Mouse (Mus musculus): ENCODE measurements around the gene Zfp62. TPM values are rescaled to one million over a fixed set of nuclear protein-coding genes. Genes with fewer than 3 reads are reported as not detected.

Zfp62 gene
- polyA plus RNA-seq, 1 experiment from 2014 or later: 50.4 TPM

DNA sequence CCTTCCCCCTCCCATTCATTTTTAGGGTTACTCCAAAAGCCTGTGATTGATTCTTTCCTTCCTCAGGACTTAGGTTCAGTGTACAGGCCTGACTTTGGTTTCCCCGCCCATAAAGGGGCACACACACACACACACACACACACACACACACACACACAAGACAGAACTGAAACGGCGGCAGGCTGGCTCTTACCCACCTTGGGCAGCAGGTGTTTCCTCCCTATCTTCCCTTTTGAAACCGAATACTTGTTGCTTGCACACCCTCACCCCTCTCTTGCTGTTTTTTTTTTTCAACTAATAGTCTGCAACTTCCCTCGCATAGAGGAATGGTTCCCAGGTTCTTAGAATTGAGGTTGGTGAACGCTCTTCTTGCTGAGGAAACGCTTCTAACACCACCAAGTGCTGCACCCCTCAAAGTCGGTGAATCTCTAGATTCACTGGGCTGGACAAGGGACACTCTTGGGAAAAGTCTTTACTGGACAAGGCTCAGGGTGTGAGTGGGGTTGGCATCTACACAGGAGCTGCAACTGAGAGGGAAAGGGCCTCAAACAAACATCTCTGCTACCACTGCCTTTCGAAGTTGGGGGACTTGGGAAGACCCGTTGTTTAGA, 46.8 kb downstream of the Zfp62 start:
- Histone ChIP-seq H3K4me2 (peak overlapping the region; percentile 73), H3K9me3 (no peaks in the 10 kb centered on the region), H3K9ac (replicated peaks) (peak overlapping the region; percentile 93), H3K27ac (peak overlapping the region; percentile 95), H3K27me3 (no peaks in the 10 kb centered on the region), H3K4me1 (replicated peaks) (peaks cover 46% of the 10 kb centered on the region), H3K4me3 (replicated peaks) (peak overlapping the region; percentile 75), H3K36me3 (peaks cover 29% of the 10 kb centered on the region)
- 25% methylated on average over 10 of the region's 10 CpGs for WGBS
- ATAC-seq (ENCODE audit: insufficient number of reproducible peaks, insufficient read depth, low FRiP score, low TSS enrichment, low read depth): no peak

DNA sequence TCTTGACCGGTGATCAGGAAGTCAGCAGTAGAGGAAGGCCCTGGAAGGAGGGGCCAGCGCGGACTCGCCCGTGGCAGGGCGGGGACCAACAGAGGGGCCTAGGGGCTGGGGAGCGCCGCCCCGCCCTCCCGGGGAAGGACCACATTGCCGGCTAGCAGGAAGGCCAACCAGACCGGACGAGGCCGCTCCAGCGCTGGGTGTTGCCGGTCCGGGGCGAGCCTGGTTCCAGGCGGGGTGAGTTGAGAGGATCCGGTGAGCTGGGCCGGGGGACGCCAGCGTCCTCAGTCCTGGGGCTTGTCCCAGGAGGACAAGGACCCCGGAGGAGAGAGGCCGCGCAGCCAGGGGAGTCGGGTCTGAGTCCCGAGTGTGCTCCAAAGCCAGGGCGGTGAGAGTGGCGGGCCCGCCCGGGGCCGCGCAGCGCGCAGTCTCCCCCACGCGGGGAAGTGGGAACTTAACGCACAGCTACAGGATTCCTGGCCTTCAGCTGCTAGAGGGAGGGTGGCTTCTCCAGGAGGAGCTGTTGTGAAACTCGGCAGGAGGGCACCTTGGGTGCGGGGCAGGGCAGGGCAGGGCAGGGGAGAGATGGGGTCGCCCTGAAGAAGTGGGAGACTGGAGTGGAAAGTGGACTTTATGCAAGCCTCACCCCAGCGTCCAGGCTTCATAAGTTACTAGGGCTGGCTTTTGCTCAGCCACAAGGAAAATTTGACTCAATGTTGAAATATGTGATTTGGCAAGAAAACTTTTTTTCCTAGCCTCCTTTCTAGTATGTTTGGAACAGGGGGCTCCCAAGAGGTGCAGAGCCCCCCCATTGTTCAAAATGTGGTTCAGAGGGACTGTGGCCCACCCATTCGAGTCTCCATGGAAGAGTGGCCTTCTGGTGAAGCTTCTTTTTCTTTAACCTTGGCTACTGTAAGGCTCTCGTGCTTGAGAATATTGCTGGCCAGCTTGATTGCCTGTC, 47.6 kb downstream of the Zfp62 start:
- Histone ChIP-seq H3K27ac (peak overlapping the region; percentile 95), H3K27me3 (no peaks in the 10 kb centered on the region), H3K4me3 (replicated peaks) (peak overlapping the region; percentile 75), H3K4me2 (peak overlapping the region; percentile 73), H3K36me3 (peaks cover 36% of the 10 kb centered on the region), H3K9me3 (no peaks in the 10 kb centered on the region), H3K4me1 (replicated peaks) (peaks cover 38% of the 10 kb centered on the region), H3K9ac (replicated peaks) (peak overlapping the region; percentile 93)
- peak; percentile 92 for ATAC-seq (ENCODE audit: insufficient number of reproducible peaks, insufficient read depth, low FRiP score, low TSS enrichment, low read depth)
- WGBS: 2% methylated on average over 45 of the region's 45 CpGs

DNA sequence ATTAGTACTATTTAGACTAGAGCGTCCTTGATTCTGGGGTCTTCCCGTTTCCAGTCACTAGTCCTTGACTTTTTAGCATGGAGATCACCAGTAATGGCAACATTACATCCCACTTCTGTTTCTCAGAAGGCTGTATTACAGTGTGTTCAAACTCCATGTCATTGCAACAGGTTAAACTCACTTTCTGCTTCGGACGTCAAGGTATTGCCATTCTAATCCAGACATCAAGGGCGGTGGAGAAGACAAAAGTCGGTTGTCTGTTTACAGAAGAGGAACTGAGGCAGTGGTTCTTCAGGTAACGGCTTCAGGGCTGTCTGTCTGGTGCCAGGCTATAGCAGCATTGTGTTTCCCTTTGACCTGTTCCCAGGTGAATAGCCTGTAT, 48.3 kb downstream of the Zfp62 start:
- peak overlapping the region; percentile 95; the same call in 1 of the 2 replicates for H3K27ac ChIP-seq
- H3K9ac ChIP-seq (replicated peaks): peak overlapping the region; percentile 93
- H3K4me2 ChIP-seq: peak overlapping the region; percentile 73
- ATAC-seq (ENCODE audit: insufficient number of reproducible peaks, insufficient read depth, low FRiP score, low TSS enrichment, low read depth): no peak
- H3K27me3 ChIP-seq: no peaks in the 10 kb centered on the region
- H3K36me3 ChIP-seq: peaks cover 43% of the 10 kb centered on the region
- peak overlapping the region; percentile 75 for H3K4me3 ChIP-seq (replicated peaks)
- H3K4me1 ChIP-seq (replicated peaks): peaks cover 35% of the 10 kb centered on the region
- H3K9me3 ChIP-seq: no peaks in the 10 kb centered on the region
- WGBS: 62% methylated on average over 7 of the region's 7 CpGs

DNA sequence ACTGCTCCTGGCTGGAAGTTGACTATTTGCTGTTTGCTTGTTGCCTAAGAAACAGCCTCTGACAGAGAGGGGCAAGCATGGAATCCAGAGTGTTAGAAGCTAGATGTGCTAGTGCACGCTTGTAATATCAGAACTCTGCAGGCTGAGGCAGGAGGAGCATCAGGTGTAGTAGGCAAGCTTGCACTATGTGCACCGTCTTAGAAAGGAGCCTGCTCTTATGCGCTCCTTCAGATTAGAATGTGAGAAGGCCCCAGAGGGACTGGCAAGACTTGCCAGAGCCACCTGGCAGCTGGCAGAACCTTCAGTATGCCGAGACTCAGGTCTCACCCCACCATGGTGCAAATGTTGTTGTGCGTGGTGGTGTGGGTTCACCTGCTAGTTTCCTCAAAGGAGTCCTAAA, 49.0 kb downstream of the Zfp62 start:
- H3K27ac ChIP-seq: no peak overlapping the region
- H3K9me3 ChIP-seq: no peaks in the 10 kb centered on the region
- 88% methylated on average over 5 of the region's 5 CpGs for WGBS
- no peak overlapping the region for H3K4me2 ChIP-seq
- H3K4me1 ChIP-seq (replicated peaks): peaks cover 34% of the 10 kb centered on the region
- H3K4me3 ChIP-seq (replicated peaks): no peak overlapping the region
- ATAC-seq (ENCODE audit: insufficient number of reproducible peaks, insufficient read depth, low FRiP score, low TSS enrichment, low read depth): no peak
- no peak overlapping the region for H3K9ac ChIP-seq (replicated peaks)
- H3K27me3 ChIP-seq: no peaks in the 10 kb centered on the region
- H3K36me3 ChIP-seq: peaks cover 49% of the 10 kb centered on the region

DNA sequence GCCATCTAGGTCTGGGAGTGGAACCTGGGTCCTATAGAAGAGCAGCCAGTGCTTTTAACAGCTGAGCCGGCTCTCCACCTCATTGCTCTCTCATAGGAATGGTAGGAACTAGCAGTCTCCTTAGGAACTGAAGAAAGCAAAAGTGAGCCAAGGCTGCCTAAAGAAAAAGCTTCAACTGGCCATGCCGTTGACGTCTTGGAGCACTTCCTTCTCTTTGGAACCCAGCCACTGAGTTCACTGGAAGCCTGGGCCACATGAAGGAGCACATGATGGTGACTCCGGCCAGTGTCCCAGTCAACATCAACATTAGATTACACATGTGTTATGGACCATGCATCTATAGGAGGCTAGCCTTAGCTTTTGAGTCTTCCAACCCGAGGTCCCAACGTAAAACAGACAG, 49.9 kb downstream of the Zfp62 start:
- no peak for ATAC-seq (ENCODE audit: insufficient number of reproducible peaks, insufficient read depth, low FRiP score, low TSS enrichment, low read depth)
- peaks cover 28% of the 10 kb centered on the region for H3K4me1 ChIP-seq (replicated peaks)
- H3K27ac ChIP-seq: no peak overlapping the region
- no peak overlapping the region for H3K9ac ChIP-seq (replicated peaks)
- H3K36me3 ChIP-seq: peaks cover 51% of the 10 kb centered on the region
- no peaks in the 10 kb centered on the region for H3K9me3 ChIP-seq
- no peak overlapping the region for H3K4me2 ChIP-seq
- H3K27me3 ChIP-seq: no peaks in the 10 kb centered on the region
- no peak overlapping the region for H3K4me3 ChIP-seq (replicated peaks)
- WGBS: 94% methylated on average over 6 of the region's 6 CpGs

DNA sequence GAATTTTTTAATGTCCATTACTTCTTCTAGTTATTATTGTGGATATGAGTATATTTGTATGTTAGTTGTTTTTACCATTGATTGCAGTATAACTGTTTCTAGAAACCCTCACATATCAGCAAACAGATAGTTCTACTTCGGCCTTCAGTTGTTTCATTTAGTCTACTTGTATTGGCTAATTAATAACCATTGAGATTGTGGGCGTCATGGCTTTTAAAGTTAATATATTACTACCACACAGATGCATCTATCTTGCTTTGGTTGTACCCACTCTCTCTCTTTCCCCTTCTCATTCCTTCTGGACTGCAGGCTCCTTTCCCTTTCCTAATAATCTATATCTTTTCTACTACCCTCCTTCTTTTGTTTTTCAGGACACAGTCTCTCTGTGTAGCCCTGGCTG, 56.2 kb downstream of the Zfp62 start:
- 96% methylated on average over 2 of the region's 2 CpGs for WGBS
- H3K9me3 ChIP-seq: no peaks in the 10 kb centered on the region
- ATAC-seq (ENCODE audit: insufficient number of reproducible peaks, insufficient read depth, low FRiP score, low TSS enrichment, low read depth): no peak
- H3K27ac ChIP-seq: no peak overlapping the region
- H3K4me2 ChIP-seq: no peak overlapping the region
- no peak overlapping the region for H3K9ac ChIP-seq (replicated peaks)
- H3K4me3 ChIP-seq (replicated peaks): no peak overlapping the region
- H3K4me1 ChIP-seq (replicated peaks): no peaks in the 10 kb centered on the region
- H3K36me3 ChIP-seq: peaks cover 71% of the 10 kb centered on the region
- no peaks in the 10 kb centered on the region for H3K27me3 ChIP-seq

DNA sequence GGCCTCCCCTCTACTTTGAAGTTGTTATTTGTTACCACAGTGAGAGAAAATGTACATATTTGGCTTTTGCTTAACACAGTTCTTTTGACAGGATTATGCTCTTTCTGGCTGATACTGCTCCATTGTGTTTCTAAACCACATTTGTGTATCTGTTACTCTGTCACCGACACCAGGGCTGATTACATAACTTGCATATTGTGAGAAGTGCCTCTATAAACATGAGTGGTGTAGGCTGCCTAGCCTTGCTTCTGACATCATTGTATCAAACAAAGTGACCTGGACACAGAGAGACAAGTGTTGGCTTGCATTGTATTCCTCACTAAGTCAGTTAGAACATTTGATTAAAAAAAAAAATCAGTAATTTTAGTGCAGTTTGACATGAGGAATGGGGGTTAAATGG, 56.7 kb downstream of the Zfp62 start:
- Histone ChIP-seq H3K27me3 (no peaks in the 10 kb centered on the region), H3K4me1 (replicated peaks) (no peaks in the 10 kb centered on the region), H3K9ac (replicated peaks) (no peak overlapping the region), H3K4me2 (no peak overlapping the region), H3K27ac (no peak overlapping the region), H3K9me3 (no peaks in the 10 kb centered on the region), H3K4me3 (replicated peaks) (no peak overlapping the region), H3K36me3 (peaks cover 68% of the 10 kb centered on the region)
- no peak for ATAC-seq (ENCODE audit: insufficient number of reproducible peaks, insufficient read depth, low FRiP score, low TSS enrichment, low read depth)
- WGBS: 85% methylated on average over 1 of the region's 1 CpGs

DNA sequence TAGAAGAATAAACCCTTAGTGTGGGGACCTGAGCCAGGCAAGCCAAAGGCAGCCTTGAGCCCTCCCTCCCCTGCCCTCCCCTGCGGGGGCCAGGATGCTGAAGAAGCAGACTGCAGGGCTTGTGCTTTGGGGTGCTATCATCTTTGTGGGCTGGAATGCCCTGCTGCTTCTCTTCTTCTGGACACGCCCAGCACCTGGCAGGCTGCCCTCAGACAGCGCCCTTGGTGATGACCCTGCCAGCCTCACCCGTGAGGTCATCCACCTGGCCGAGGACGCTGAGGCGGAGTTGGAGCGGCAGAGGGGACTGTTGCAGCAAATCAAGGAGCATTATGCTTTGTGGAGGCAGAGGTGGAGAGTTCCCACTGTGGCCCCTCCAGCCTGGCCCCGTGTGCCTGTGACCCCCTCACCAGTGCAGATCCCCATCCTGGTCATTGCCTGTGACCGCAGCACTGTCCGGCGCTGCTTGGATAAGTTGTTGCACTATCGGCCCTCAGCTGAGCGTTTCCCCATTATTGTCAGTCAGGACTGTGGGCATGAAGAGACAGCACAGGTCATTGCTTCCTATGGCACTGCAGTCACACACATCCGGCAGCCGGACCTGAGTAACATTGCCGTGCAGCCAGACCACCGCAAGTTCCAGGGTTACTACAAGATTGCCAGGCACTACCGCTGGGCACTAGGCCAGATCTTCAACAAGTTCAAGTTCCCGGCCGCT, 57.7 kb downstream of the Zfp62 start:
- no peaks in the 10 kb centered on the region for H3K27me3 ChIP-seq
- no peaks in the 10 kb centered on the region for H3K9me3 ChIP-seq
- no peak for ATAC-seq (ENCODE audit: insufficient number of reproducible peaks, insufficient read depth, low FRiP score, low TSS enrichment, low read depth)
- WGBS: 93% methylated on average over 21 of the region's 21 CpGs
- H3K36me3 ChIP-seq: peaks cover 62% of the 10 kb centered on the region
- H3K4me3 ChIP-seq (replicated peaks): no peak overlapping the region
- no peak overlapping the region for H3K4me2 ChIP-seq
- no peaks in the 10 kb centered on the region for H3K4me1 ChIP-seq (replicated peaks)
- H3K9ac ChIP-seq (replicated peaks): no peak overlapping the region
- H3K27ac ChIP-seq: no peak overlapping the region

DNA sequence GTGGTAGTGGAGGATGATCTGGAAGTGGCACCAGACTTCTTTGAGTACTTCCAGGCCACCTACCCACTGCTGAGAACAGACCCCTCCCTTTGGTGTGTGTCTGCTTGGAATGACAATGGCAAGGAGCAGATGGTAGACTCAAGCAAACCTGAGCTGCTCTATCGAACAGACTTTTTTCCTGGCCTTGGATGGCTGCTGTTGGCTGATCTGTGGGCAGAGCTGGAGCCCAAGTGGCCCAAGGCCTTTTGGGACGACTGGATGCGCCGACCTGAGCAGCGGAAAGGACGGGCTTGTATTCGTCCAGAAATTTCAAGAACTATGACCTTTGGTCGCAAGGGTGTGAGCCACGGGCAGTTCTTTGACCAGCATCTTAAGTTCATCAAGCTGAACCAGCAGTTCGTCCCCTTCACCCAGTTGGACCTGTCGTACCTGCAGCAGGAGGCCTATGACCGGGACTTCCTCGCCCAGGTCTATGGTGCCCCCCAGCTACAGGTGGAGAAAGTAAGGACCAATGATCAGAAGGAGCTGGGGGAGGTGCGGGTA, 58.3 kb downstream of the Zfp62 start:
- 93% methylated on average over 14 of the region's 14 CpGs for WGBS
- no peak for ATAC-seq (ENCODE audit: insufficient number of reproducible peaks, insufficient read depth, low FRiP score, low TSS enrichment, low read depth)
- Histone ChIP-seq H3K4me2 (no peak overlapping the region), H3K9ac (replicated peaks) (no peak overlapping the region), H3K36me3 (peaks cover 60% of the 10 kb centered on the region), H3K9me3 (no peaks in the 10 kb centered on the region), H3K27me3 (no peaks in the 10 kb centered on the region), H3K27ac (no peak overlapping the region), H3K4me1 (replicated peaks) (no peaks in the 10 kb centered on the region), H3K4me3 (replicated peaks) (no peak overlapping the region)

DNA sequence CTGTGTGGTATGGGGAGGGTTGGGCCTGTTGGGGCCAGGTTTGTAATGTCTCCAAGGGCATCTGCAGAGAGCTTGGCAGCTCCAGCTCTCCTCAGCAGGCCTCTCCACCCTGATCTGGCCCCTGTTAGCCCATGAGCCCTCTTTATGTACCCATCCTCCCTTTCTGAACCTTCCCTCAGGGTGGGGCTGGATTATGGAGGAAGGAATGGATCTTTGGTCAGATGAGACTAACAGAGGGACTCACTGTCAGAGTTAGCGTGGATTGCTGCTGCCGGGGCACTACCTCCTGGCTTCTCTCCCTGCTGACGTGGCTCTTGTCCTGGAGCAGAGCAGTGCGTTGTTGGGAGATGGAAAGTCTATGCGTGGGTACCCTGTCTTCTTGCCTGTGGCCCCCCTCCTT, 59.2 kb downstream of the Zfp62 start:
- WGBS: 92% methylated on average over 5 of the region's 5 CpGs
- no peak overlapping the region for H3K4me3 ChIP-seq (replicated peaks)
- no peak overlapping the region for H3K4me2 ChIP-seq
- no peak overlapping the region for H3K27ac ChIP-seq
- ATAC-seq (ENCODE audit: insufficient number of reproducible peaks, insufficient read depth, low FRiP score, low TSS enrichment, low read depth): no peak
- H3K27me3 ChIP-seq: no peaks in the 10 kb centered on the region
- no peak overlapping the region for H3K9ac ChIP-seq (replicated peaks)
- no peaks in the 10 kb centered on the region for H3K4me1 ChIP-seq (replicated peaks)
- peaks cover 52% of the 10 kb centered on the region for H3K36me3 ChIP-seq
- no peaks in the 10 kb centered on the region for H3K9me3 ChIP-seq

DNA sequence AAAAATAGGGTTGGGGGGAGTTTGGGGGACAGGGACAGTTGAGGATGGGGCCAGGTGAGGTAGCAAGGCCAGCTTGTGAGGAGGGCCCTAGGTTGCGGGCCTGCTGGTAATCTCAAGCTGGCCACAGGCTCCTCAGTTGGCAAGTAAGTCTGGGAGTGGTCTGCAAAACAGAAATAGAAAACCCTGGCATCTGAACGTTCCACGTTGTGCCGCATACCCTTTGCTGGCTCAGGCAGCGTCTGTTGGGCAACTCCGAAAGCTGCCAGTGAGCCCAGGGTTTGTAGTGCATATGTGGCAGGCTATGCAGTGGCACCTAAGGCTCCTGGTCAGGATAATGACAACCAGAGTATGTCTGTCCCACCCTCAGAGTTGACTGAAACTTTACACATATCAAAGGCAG, 60.1 kb downstream of the Zfp62 start:
- no peaks in the 10 kb centered on the region for H3K27me3 ChIP-seq
- H3K9ac ChIP-seq (replicated peaks): no peak overlapping the region
- 96% methylated on average over 6 of the region's 6 CpGs for WGBS
- H3K4me1 ChIP-seq (replicated peaks): no peaks in the 10 kb centered on the region
- peaks cover 52% of the 10 kb centered on the region for H3K36me3 ChIP-seq
- no peak overlapping the region for H3K27ac ChIP-seq
- no peak overlapping the region for H3K4me3 ChIP-seq (replicated peaks)
- H3K4me2 ChIP-seq: no peak overlapping the region
- ATAC-seq (ENCODE audit: insufficient number of reproducible peaks, insufficient read depth, low FRiP score, low TSS enrichment, low read depth): no peak
- H3K9me3 ChIP-seq: no peaks in the 10 kb centered on the region
